In the genomic region with DNA sequence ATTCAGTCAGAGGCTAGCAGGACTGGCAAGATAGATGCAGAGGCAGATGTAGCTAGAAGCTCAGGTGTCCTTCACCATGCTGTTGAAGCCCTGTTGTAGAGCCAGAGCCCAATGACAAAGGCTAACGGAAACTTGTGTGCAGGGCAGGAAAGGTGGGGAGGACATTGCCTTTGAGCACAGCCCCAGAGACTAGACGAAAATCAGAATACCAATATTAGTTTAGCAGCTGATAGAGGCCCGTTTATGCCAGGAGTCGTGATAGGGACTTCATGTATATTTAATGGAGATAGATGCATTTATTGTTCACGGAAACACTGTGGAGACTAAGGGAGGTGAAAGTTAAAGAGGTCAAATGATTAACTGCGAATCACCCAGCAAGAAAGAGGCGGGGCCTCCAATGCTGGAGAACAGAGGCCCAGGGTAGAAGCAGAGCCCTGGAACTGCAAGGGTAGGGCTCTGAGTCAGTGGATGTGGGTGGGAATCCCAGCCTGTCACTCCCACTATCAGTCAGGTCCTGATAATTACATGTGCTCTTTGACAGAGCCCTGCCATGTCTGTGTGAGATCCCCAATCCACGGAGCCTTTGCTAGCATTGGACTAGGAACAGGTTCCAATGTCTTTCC, we compare ENCODE assay signal across 28 mouse cellular contexts.
A peak's percentile ranks its signal among the peaks of the same experiment; 100 is the strongest.
DNase-seq lines count a peak whose midpoint lies in the region; ATAC-seq and TF ChIP-seq lines count a peak whose summit lies in the region.
"Had no signal": no experiment of that assay in that cellular context is flagged by ENCODE, and none has a peak within 500 bp of the region (broad histone marks: within the 10 kb centered on the region; RNA-seq: fewer than 3 reads in every experiment).

No protein-coding gene starts in this region.

- H3K36me3 ChIP-seq in kidney, adult 2 months (ENCODE audit: control insufficient read depth, insufficient read depth, low read length), result no peaks in the 10 kb centered on the region
- H3K36me3 ChIP-seq in kidney, embryonic 16.5 days (ENCODE audit: insufficient read depth, low read length), result no peaks in the 10 kb centered on the region
- H3K36me3 ChIP-seq in stomach, postnatal 0 days (ENCODE audit: control insufficient read depth, insufficient read depth, low read length), result no peaks in the 10 kb centered on the region
- H3K36me3 ChIP-seq in heart, embryonic 11.5 days (ENCODE audit: control insufficient read depth, insufficient read depth, low read length), result no peaks in the 10 kb centered on the region
- H3K36me3 ChIP-seq: embryonic facial prominence, embryonic 15.5 days; forebrain, embryonic 12.5 days; hindbrain, embryonic 13.5 days; limb, embryonic 12.5 days; liver, embryonic 15.5 days; midbrain, embryonic 10.5 days; neural tube, embryonic 12.5 days had no signal

- no peak overlapping the region for H3K9ac ChIP-seq in kidney, embryonic 16.5 days (replicated peaks; ENCODE audit: low read length)
- no peak overlapping the region for H3K9ac ChIP-seq in stomach, postnatal 0 days (ENCODE audit: low read length)
- no peak overlapping the region for H3K9ac ChIP-seq in heart, embryonic 11.5 days (ENCODE audit: low read depth, low read length)
- H3K9ac ChIP-seq: embryonic facial prominence, embryonic 15.5 days; forebrain, embryonic 12.5 days; forebrain, postnatal 0 days; hindbrain, embryonic 13.5 days; limb, embryonic 12.5 days; liver, embryonic 15.5 days; lung, embryonic 14.5 days; neural tube, embryonic 12.5 days had no signal

- TF ChIP-seq POLR2A in kidney, adult 2 months (IDR thresholded peaks at IDR 0.05; ENCODE audit: low read depth, low read length), result no peak

- no peak for TF ChIP-seq CTCF in kidney, adult 2 months (conservative IDR thresholded peaks at IDR 0.05; ENCODE audit: insufficient read depth, insufficient read length, low read depth, low read length)
- no peak for TF ChIP-seq CTCF in stomach, postnatal 0 days (IDR thresholded peaks at IDR 0.05; ENCODE audit: low read depth)

- no peak overlapping the region for H3K27ac ChIP-seq in kidney, adult 2 months (ENCODE audit: insufficient read depth, low read depth, low read length)
- no peak overlapping the region for H3K27ac ChIP-seq in kidney, embryonic 16.5 days (ENCODE audit: low read length)
- no peak overlapping the region for H3K27ac ChIP-seq in stomach, postnatal 0 days (replicated peaks)
- no peak overlapping the region for H3K27ac ChIP-seq in heart, embryonic 11.5 days (ENCODE audit: low read depth, low read length)
- H3K27ac ChIP-seq: embryonic facial prominence, embryonic 15.5 days; forebrain, embryonic 12.5 days; hindbrain, embryonic 13.5 days; left cerebral cortex, adult 2 months; limb, embryonic 12.5 days; liver, embryonic 15.5 days; midbrain, embryonic 10.5 days; neural tube, embryonic 12.5 days had no signal

- H3K4me1 ChIP-seq in kidney, adult 2 months (ENCODE audit: control insufficient read depth, insufficient read depth, low read length), result no peaks in the 10 kb centered on the region; the same call in 1 of the 2 replicates
- H3K4me1 ChIP-seq in kidney, embryonic 16.5 days (ENCODE audit: insufficient read depth, low read length), result peaks cover 16% of the 10 kb centered on the region
- H3K4me1 ChIP-seq in stomach, postnatal 0 days (replicated peaks; ENCODE audit: control insufficient read depth, insufficient read depth), result no peaks in the 10 kb centered on the region
- peaks cover 17% of the 10 kb centered on the region for H3K4me1 ChIP-seq in heart, embryonic 11.5 days (ENCODE audit: control insufficient read depth, insufficient read depth, low read length)
- H3K4me1 ChIP-seq: liver, embryonic 15.5 days had no signal

- ATAC-seq in kidney, embryonic 16.5 days (ENCODE audit: low FRiP score, low TSS enrichment), result no peak; the same call in 1 of the 2 replicates
- peak; percentile 87 for ATAC-seq in stomach, postnatal 0 days (ENCODE audit: low FRiP score, low TSS enrichment)
- no peak for ATAC-seq in heart, embryonic 11.5 days (replicated peaks; ENCODE audit: insufficient number of reproducible peaks, low FRiP score, low TSS enrichment)
- ATAC-seq: forebrain, postnatal 0 days; midbrain, embryonic 16.5 days had no signal

- no peak for TF ChIP-seq EP300 in stomach, postnatal 0 days (optimal IDR thresholded peaks at IDR 0.05)

- H3K4me3 ChIP-seq in kidney, adult 2 months (ENCODE audit: insufficient read depth, low read depth, low read length), result no peak overlapping the region
- H3K4me3 ChIP-seq in kidney, embryonic 16.5 days (ENCODE audit: low read length), result no peak overlapping the region
- H3K4me3 ChIP-seq in stomach, postnatal 0 days (ENCODE audit: low read depth, low read length), result no peak overlapping the region
- no peak overlapping the region for H3K4me3 ChIP-seq in heart, embryonic 11.5 days (ENCODE audit: low read depth, low read length)
- H3K4me3 ChIP-seq: embryonic facial prominence, embryonic 15.5 days; forebrain, embryonic 12.5 days; hindbrain, embryonic 13.5 days; left cerebral cortex, adult 2 months; limb, embryonic 12.5 days; liver, embryonic 15.5 days; midbrain, embryonic 10.5 days; neural tube, embryonic 12.5 days had no signal

- H3K4me2 ChIP-seq in kidney, embryonic 16.5 days (replicated peaks; ENCODE audit: low read depth, low read length), result no peak overlapping the region
- no peak overlapping the region for H3K4me2 ChIP-seq in stomach, postnatal 0 days (replicated peaks; ENCODE audit: low read depth)
- no peak overlapping the region for H3K4me2 ChIP-seq in heart, embryonic 11.5 days
- H3K4me2 ChIP-seq: embryonic facial prominence, embryonic 15.5 days; forebrain, embryonic 12.5 days; hindbrain, embryonic 13.5 days; limb, embryonic 12.5 days; liver, embryonic 15.5 days; lung, embryonic 14.5 days; neural tube, embryonic 12.5 days had no signal

- peak; percentile 42 for DNase-seq in kidney, adult 2 months
- peak; percentile 10 to 19 for DNase-seq in kidney, postnatal 4 days
- DNase-seq in kidney, adult 18-20 months, result no peak
- peak; percentile 11 for DNase-seq in retina, embryonic 14.5 days (ENCODE audit: low spot score)
- DNase-seq in stomach, postnatal 0 days (ENCODE audit: low spot score), result peak; percentile 65
- DNase-seq in layer of hippocampus, postnatal 14 days (ENCODE audit: low spot score in 2 of 2), result no peak
- DNase-seq: adrenal gland, postnatal 14 days; cerebellum, adult 11 months; cerebellum, adult 9-11 months; forebrain, postnatal 0 days; gastrocnemius, postnatal 10 days; heart, postnatal 14 days; layer of hippocampus, adult 9-11 months; lung, embryonic 14.5 days; lung, postnatal 14 days; thymus, adult 18-20 months had no signal

- no peaks in the 10 kb centered on the region for H3K9me3 ChIP-seq in kidney, embryonic 16.5 days (ENCODE audit: low read length)
- no peaks in the 10 kb centered on the region for H3K9me3 ChIP-seq in stomach, postnatal 0 days (ENCODE audit: control insufficient read depth, low read length)
- no peaks in the 10 kb centered on the region for H3K9me3 ChIP-seq in heart, embryonic 11.5 days (replicated peaks; ENCODE audit: control insufficient read depth, low read length)
- H3K9me3 ChIP-seq: embryonic facial prominence, embryonic 15.5 days; forebrain, embryonic 12.5 days; hindbrain, embryonic 13.5 days; limb, embryonic 12.5 days; liver, embryonic 15.5 days; midbrain, embryonic 10.5 days; neural tube, embryonic 12.5 days had no signal

- 53% methylated on average over 8 of the region's 8 CpGs for WGBS in kidney, adult 2 months
- WGBS in kidney, embryonic 16.5 days, result 51% methylated on average over 8 of the region's 8 CpGs
- WGBS in stomach, postnatal 0 days, result 41% methylated on average over 8 of the region's 8 CpGs
- WGBS in heart, embryonic 11.5 days (ENCODE audit: insufficient replicate concordance), result 51% methylated on average over 8 of the region's 8 CpGs

- H3K27me3 ChIP-seq in kidney, adult 2 months (replicated peaks; ENCODE audit: control insufficient read depth, insufficient read depth, low read length), result no peaks in the 10 kb centered on the region
- peaks cover 3% of the 10 kb centered on the region; the same call in 1 of the 2 replicates for H3K27me3 ChIP-seq in kidney, embryonic 16.5 days (ENCODE audit: insufficient read depth, low read length)
- H3K27me3 ChIP-seq in stomach, postnatal 0 days (ENCODE audit: control insufficient read depth, insufficient read depth, low read length), result no peaks in the 10 kb centered on the region
- H3K27me3 ChIP-seq in heart, embryonic 11.5 days (ENCODE audit: control insufficient read depth, insufficient read depth, low read length), result no peaks in the 10 kb centered on the region
- H3K27me3 ChIP-seq: CH12.LX; liver, embryonic 15.5 days had no signal

Comparison
In these comparisons a context has a peak if more than half of its experiments do, and no peak if none do; other contexts are left out.
1. DNase-seq: peak in kidney, adult 2 months (single experiment), kidney, postnatal 4 days (2 of 2), retina, embryonic 14.5 days (single experiment) and stomach, postnatal 0 days (single experiment); none in kidney, adult 18-20 months (single experiment) and layer of hippocampus, postnatal 14 days (0 of 2).